Mouse (Mus musculus): Measurements from ENCODE around the gene Psmb7. TPM values are rescaled to one million over a fixed set of nuclear protein-coding genes. Genes with fewer than 3 reads are reported as not detected.

The Psmb7 gene
- polyA plus RNA-seq (2015; fragmentation: Nextera tagmentation; extraction: Ambion mirVana) = 214 and 217 TPM in 2 replicates

GRCm38 (mm10) chr2:38643625-38644427 lies at the start of gene Psmb7:
Psmb7 (minus strand) TSS chr2:38644087.
- WGBS = 1% methylated on average over 52 of the region's 52 CpGs
- H3K4me2 ChIP-seq (ENCODE audit: low read depth, low read length) = peak within 1 kb of the TSS; percentile 89
- peaks cover 18% of the 10 kb centered on the region for H3K36me3 ChIP-seq (ENCODE audit: control insufficient read depth, insufficient read depth)
- no peaks in the 10 kb centered on the region for H3K9me3 ChIP-seq (replicated peaks; ENCODE audit: control insufficient read depth, low read length)
- H3K4me3 ChIP-seq (ENCODE audit: low read length) = peak within 1 kb of the TSS; percentile 73
- peaks cover 8% of the 10 kb centered on the region for H3K4me1 ChIP-seq (ENCODE audit: control insufficient read depth, insufficient read depth, low read length)
- H3K27ac ChIP-seq (ENCODE audit: low read length) = peak within 1 kb of the TSS; percentile 11
- H3K27me3 ChIP-seq (ENCODE audit: control insufficient read depth, insufficient read depth, low read length) = no peaks in the 10 kb centered on the region
- peak within 1 kb of the TSS; percentile 83 for H3K9ac ChIP-seq (ENCODE audit: low read length)
- peak; percentile 82 for ATAC-seq (replicated peaks; ENCODE audit: extremely low read depth, insufficient read depth, low FRiP score)

DNA sequence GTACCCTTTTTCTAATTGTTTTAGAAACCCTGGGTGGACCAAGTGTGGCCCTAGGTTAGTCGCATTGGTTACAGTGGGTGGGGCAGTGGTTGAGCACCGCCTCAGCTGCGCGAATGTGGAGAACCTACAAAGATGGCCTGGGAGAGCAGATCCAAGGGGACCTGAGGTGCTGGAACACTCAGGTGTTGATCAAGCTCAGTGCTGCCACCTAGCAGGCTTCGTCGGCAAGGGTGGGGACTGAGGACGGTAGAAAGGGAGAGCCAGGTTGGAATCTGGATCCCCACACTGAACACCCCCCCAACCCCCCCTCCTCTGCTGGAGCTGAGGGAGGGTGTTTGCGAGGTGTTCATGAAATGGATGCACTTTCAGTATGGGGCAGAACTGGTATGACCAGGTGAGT lies 47.7 kb upstream of the Psmb7 start:
- ATAC-seq (replicated peaks; ENCODE audit: extremely low read depth, insufficient read depth, low FRiP score) = no peak
- Histone ChIP-seq H3K27ac (ENCODE audit: low read length) (no peak overlapping the region), H3K4me1 (ENCODE audit: control insufficient read depth, insufficient read depth, low read length) (peaks cover 5% of the 10 kb centered on the region), H3K36me3 (ENCODE audit: control insufficient read depth, insufficient read depth) (no peaks in the 10 kb centered on the region), H3K9me3 (replicated peaks; ENCODE audit: control insufficient read depth, low read length) (no peaks in the 10 kb centered on the region), H3K27me3 (ENCODE audit: control insufficient read depth, insufficient read depth, low read length) (peaks cover 21% of the 10 kb centered on the region), H3K4me2 (ENCODE audit: low read depth, low read length) (no peak overlapping the region), H3K9ac (ENCODE audit: low read length) (no peak overlapping the region), H3K4me3 (ENCODE audit: low read length) (no peak overlapping the region)
- 8% methylated on average over 8 of the region's 8 CpGs for WGBS

DNA sequence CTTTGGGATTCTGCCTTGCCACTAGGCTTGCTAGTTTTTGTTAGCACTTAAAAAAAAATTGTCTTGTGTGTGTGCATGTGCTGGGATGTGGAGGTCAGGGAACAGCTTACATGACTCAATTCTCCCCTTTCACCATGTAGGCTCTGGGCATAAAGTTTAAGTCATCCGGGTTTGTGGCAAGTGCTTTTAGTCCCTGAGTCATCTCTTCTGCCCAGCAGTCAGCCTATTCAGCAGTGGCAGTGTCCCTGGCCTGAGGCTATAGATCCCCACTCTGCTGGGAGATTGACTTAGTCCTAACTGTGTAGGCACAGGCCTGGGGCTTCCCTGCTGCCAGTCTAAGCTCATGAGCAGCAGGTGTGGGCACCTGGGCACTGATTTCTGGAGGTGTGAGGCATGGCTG lies 46.0 kb upstream of the Psmb7 start:
- Histone ChIP-seq H3K4me1 (ENCODE audit: control insufficient read depth, insufficient read depth, low read length) (peaks cover 5% of the 10 kb centered on the region), H3K27me3 (ENCODE audit: control insufficient read depth, insufficient read depth, low read length) (peaks cover 13% of the 10 kb centered on the region), H3K9me3 (replicated peaks; ENCODE audit: control insufficient read depth, low read length) (no peaks in the 10 kb centered on the region), H3K27ac (ENCODE audit: low read length) (no peak overlapping the region), H3K9ac (ENCODE audit: low read length) (no peak overlapping the region), H3K4me3 (ENCODE audit: low read length) (no peak overlapping the region), H3K36me3 (ENCODE audit: control insufficient read depth, insufficient read depth) (no peaks in the 10 kb centered on the region), H3K4me2 (ENCODE audit: low read depth, low read length) (no peak overlapping the region)
- WGBS = 79% methylated on average over 1 of the region's 1 CpGs
- no peak for ATAC-seq (replicated peaks; ENCODE audit: extremely low read depth, insufficient read depth, low FRiP score)

DNA sequence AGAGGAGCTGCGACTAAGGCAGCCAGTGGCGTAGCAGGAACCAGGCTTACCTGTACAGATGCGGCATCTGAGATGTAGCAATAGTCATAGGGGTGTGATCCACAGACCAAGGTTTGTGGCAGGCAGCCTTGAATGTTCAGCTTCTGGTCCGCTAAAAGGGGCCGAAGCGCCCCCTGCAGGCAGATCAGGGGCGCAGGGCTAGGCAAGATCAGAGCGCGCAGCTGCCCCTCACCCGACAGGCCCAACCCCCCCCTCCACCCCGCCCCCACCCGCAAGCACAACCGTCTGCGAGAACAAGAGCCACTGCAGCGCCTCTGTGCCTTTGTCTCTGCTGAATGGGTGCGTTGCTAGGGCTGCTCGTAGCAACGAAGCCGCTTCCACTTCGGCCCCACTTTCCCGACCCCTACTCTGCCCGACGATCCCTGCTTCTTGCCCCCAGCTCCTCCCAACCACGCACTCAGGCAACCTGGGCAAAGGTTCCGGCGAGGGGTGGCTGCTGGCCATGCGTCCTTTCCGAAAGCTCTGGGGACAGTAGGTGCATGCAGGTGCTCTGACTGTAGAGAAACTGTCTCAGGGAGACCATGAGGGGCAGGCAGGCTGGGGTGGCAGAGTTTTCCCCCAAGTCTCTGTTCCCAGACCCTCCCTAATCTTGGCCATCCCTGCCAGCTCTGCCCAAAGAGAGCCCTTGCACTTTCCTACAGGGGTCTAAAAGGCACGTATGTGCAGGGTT lies 45.1 kb upstream of the Psmb7 start:
- 5% methylated on average over 29 of the region's 29 CpGs for WGBS
- Histone ChIP-seq H3K4me1 (ENCODE audit: control insufficient read depth, insufficient read depth, low read length) (peaks cover 5% of the 10 kb centered on the region), H3K27ac (ENCODE audit: low read length) (no peak overlapping the region), H3K4me2 (ENCODE audit: low read depth, low read length) (peak overlapping the region; percentile 60), H3K4me3 (ENCODE audit: low read length) (peak overlapping the region; percentile 30), H3K36me3 (ENCODE audit: control insufficient read depth, insufficient read depth) (no peaks in the 10 kb centered on the region), H3K27me3 (ENCODE audit: control insufficient read depth, insufficient read depth, low read length) (peaks cover 12% of the 10 kb centered on the region), H3K9me3 (replicated peaks; ENCODE audit: control insufficient read depth, low read length) (no peaks in the 10 kb centered on the region), H3K9ac (ENCODE audit: low read length) (peak overlapping the region; percentile 34; the same call in 1 of the 2 replicates)
- ATAC-seq (replicated peaks; ENCODE audit: extremely low read depth, insufficient read depth, low FRiP score) = no peak

DNA sequence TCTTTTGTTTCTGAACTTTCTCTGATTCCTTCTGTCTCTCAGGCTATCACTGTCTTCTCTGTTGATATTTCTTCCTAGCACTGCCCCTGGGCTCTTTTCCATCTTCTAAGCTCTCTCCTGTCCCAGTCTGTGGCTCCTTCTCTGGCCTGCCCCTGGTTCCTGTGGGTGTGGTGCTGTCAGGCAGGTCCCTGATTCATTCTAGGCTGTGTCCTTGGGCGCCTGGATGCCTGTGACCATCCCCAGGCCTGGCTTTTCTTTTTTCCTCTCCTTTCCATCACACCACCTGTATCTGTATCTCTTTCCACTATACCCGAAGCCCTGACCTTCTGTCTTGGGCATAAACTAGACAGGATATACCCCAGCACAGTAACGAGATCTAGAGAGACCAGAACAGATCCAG lies 41.9 kb upstream of the Psmb7 start:
- Histone ChIP-seq H3K4me2 (ENCODE audit: low read depth, low read length) (no peak overlapping the region), H3K9me3 (replicated peaks; ENCODE audit: control insufficient read depth, low read length) (no peaks in the 10 kb centered on the region), H3K27me3 (ENCODE audit: control insufficient read depth, insufficient read depth, low read length) (peaks cover 8% of the 10 kb centered on the region), H3K9ac (ENCODE audit: low read length) (no peak overlapping the region), H3K4me3 (ENCODE audit: low read length) (no peak overlapping the region), H3K36me3 (ENCODE audit: control insufficient read depth, insufficient read depth) (no peaks in the 10 kb centered on the region), H3K4me1 (ENCODE audit: control insufficient read depth, insufficient read depth, low read length) (peaks cover 5% of the 10 kb centered on the region), H3K27ac (ENCODE audit: low read length) (no peak overlapping the region)
- no peak for ATAC-seq (replicated peaks; ENCODE audit: extremely low read depth, insufficient read depth, low FRiP score)
- WGBS = 61% methylated on average over 3 of the region's 3 CpGs

DNA sequence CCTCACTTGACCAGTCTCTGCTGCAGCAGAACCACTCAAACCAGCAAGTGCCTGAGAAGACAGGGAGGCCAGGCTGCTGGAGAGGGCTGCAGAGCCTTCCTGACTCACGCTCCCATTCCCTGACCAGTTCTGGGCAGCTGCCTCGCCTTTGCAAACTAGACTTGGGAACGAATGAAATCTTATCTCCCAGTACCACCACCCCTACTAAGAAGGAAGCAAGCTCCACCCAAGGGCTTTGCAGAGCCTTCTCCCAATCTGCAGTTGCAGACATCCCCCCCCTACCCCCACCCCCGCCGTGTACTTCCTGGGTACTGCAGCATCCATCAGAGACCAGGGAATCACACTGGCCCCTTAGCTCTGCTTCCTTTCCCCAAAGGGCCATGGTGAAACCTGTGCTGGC lies 39.2 kb upstream of the Psmb7 start:
- Histone ChIP-seq H3K4me1 (ENCODE audit: control insufficient read depth, insufficient read depth, low read length) (no peaks in the 10 kb centered on the region), H3K36me3 (ENCODE audit: control insufficient read depth, insufficient read depth) (no peaks in the 10 kb centered on the region), H3K9me3 (replicated peaks; ENCODE audit: control insufficient read depth, low read length) (no peaks in the 10 kb centered on the region), H3K4me3 (ENCODE audit: low read length) (no peak overlapping the region), H3K9ac (ENCODE audit: low read length) (no peak overlapping the region), H3K27me3 (ENCODE audit: control insufficient read depth, insufficient read depth, low read length) (no peaks in the 10 kb centered on the region; the same call in 1 of the 2 replicates), H3K4me2 (ENCODE audit: low read depth, low read length) (no peak overlapping the region), H3K27ac (ENCODE audit: low read length) (no peak overlapping the region)
- no peak for ATAC-seq (replicated peaks; ENCODE audit: extremely low read depth, insufficient read depth, low FRiP score)
- 61% methylated on average over 5 of the region's 5 CpGs for WGBS

GRCm38 (mm10) chr2:38682209-38682608 lies 38.3 kb upstream of the Psmb7 start:
- no peak overlapping the region for H3K27ac ChIP-seq (ENCODE audit: low read length)
- H3K4me3 ChIP-seq (ENCODE audit: low read length) = no peak overlapping the region
- 85% methylated on average over 5 of the region's 5 CpGs for WGBS
- no peak overlapping the region for H3K4me2 ChIP-seq (ENCODE audit: low read depth, low read length)
- H3K9ac ChIP-seq (ENCODE audit: low read length) = no peak overlapping the region
- H3K36me3 ChIP-seq (ENCODE audit: control insufficient read depth, insufficient read depth) = no peaks in the 10 kb centered on the region
- ATAC-seq (replicated peaks; ENCODE audit: extremely low read depth, insufficient read depth, low FRiP score) = no peak
- no peaks in the 10 kb centered on the region; the same call in 1 of the 2 replicates for H3K27me3 ChIP-seq (ENCODE audit: control insufficient read depth, insufficient read depth, low read length)
- no peaks in the 10 kb centered on the region for H3K9me3 ChIP-seq (replicated peaks; ENCODE audit: control insufficient read depth, low read length)
- H3K4me1 ChIP-seq (ENCODE audit: control insufficient read depth, insufficient read depth, low read length) = no peaks in the 10 kb centered on the region

DNA sequence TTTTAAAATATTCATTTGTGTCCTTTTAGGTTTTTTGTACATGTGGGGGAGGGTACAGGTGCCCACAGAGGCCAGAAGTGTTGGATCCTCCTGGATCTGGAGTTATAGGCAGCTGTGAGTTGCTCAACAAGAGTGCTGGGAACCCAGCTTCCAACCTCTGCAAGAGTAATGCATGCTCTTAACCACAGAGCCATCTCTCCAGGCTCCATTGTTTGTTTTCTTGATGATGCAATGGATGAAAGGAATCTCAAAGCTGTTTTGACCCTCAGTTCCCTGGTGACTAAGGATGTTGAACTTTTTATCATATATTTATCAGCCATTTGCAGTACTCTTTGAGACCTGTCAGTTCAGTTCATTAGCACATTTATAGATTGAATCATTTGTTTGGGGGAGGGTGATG lies 35.1 kb upstream of the Psmb7 start:
- H3K4me1 ChIP-seq (ENCODE audit: control insufficient read depth, insufficient read depth, low read length) = no peaks in the 10 kb centered on the region
- H3K4me2 ChIP-seq (ENCODE audit: low read depth, low read length) = no peak overlapping the region
- no peak for ATAC-seq (replicated peaks; ENCODE audit: extremely low read depth, insufficient read depth, low FRiP score)
- H3K36me3 ChIP-seq (ENCODE audit: control insufficient read depth, insufficient read depth) = no peaks in the 10 kb centered on the region
- H3K9me3 ChIP-seq (replicated peaks; ENCODE audit: control insufficient read depth, low read length) = no peaks in the 10 kb centered on the region
- no peak overlapping the region for H3K4me3 ChIP-seq (ENCODE audit: low read length)
- H3K27ac ChIP-seq (ENCODE audit: low read length) = no peak overlapping the region
- H3K27me3 ChIP-seq (ENCODE audit: control insufficient read depth, insufficient read depth, low read length) = no peaks in the 10 kb centered on the region
- H3K9ac ChIP-seq (ENCODE audit: low read length) = no peak overlapping the region

DNA sequence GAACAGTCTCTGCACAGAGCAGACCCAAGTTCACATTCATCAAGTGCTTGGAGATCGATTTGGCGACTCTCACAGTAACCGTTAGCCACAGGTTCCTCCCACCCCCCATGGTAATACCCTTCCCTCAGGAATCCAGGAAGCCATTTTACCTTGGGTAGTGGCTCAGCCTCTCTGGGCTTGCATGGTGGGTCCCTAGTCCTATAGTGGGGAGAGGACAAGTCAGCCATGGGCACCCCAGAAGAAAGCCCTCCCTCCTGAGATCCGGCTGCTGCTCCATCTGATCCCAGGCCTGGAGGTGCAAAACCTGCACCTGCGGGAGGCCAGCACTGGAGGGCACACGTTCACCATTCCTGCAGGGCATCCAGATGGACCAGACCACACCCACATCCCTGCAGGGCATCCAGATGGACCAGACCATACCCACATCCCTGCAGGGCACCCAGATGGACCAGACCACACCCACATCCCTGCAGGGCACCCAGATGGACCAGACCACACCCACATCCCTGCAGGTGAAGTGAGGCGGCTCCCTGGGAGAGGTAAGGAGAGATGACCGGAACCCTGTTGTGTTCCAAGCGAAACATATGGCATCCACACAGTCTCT lies 31.6 kb upstream of the Psmb7 start:
- Histone ChIP-seq H3K4me1 (ENCODE audit: control insufficient read depth, insufficient read depth, low read length) (no peaks in the 10 kb centered on the region), H3K36me3 (ENCODE audit: control insufficient read depth, insufficient read depth) (no peaks in the 10 kb centered on the region), H3K4me3 (ENCODE audit: low read length) (no peak overlapping the region), H3K9ac (ENCODE audit: low read length) (no peak overlapping the region), H3K27ac (ENCODE audit: low read length) (no peak overlapping the region), H3K9me3 (replicated peaks; ENCODE audit: control insufficient read depth, low read length) (no peaks in the 10 kb centered on the region), H3K27me3 (ENCODE audit: control insufficient read depth, insufficient read depth, low read length) (peaks cover 11% of the 10 kb centered on the region), H3K4me2 (ENCODE audit: low read depth, low read length) (no peak overlapping the region)
- WGBS = 53% methylated on average over 9 of the region's 9 CpGs
- no peak for ATAC-seq (replicated peaks; ENCODE audit: extremely low read depth, insufficient read depth, low FRiP score)
